Mouse (Mus musculus) ZHBTc4 (cell line): ENCODE measurements around the gene Ubl3.

ENCODE experiments used
- DNase-seq: peaks from one replicate; pipeline ENCODE4 v3.0.0-alpha.2; 2011; ENCODE audit warnings: low read depth, low spot score

The Ubl3 gene

GRCm38 (mm10) chr5:148552187-148553071 is at the start of gene Ubl3:
TSS of gene Ubl3 (minus strand) at chr5:148552789.
- peak; percentile 100 for DNase-seq

DNA sequence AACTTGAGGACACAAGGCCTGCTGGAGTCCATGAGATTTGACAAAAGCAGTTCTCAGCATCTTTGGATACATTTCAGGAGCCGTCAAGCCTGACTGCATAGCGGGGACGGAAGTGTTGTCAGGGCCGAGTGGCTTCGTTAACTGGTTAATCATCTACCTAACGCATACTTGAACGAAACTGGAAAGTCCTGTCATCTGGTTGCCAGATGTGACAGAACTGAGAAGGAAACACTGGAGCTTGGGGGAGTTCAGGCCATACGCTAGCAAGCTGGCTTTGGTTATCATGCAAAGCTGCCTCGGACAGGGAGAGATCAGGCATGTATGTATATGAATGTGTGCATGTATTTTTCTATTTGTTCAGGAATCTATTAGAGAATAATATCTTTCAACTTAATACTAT is 45.8 kb upstream of the Ubl3 start:
- DNase-seq = no peak

GRCm38 (mm10) chr5:148596086-148596753 is 43.6 kb upstream of the Ubl3 start:
- DNase-seq = no peak

DNA sequence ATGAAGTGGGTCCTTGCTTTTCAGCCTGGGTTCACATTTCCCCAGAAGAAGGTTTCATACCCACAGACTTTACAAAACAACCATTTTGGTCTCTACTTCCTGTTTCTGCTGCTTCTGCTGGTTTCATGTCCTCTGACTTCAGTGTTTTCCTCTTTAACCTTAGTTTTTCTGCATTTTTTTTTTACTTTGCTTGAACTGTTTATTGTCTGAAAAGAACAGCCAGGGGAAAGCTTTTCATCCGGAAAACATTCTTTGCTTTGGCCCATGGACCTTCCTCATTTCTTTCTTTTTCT is 42.8 kb upstream of the Ubl3 start:
- no peak for DNase-seq

DNA sequence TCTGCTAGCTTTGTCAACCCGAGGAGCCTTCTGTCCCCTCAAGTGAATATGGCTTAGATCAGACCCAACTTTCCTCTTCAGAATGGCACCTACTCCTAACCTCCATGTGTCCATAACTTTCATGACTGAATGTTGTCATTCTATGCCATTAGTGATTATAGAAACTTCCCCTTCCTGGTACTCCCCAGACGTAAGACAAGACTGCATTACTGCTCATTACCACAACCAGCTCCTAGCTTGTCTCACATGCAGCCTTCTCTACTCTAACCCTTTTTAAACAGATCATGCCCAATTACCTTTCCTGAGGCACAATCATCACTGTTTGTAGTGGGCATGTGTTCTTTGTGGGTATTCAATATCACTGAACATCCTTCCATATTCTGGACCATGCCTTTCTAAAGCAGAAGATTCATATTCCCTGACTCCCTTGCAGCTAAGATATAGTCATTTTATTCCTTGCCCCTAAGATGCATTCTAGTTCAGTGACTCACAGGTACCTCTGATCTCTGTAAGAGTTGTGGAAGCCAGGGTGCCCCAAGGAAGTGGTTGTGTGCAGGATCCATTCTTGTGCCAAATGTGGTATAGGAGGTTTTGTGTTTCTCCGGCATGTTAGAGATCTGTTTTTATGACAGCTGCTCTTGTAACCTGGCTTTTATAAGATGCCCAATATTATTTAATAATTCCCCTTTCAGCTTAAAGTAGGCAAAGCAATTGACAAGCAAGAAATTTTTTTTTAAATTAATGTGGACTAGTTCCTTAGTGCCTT is 42.3 kb upstream of the Ubl3 start:
- no peak for DNase-seq

- no peak for DNase-seq
Observed at GRCm38 (mm10) chr5:148593607-148594006, 41.0 kb upstream of the Ubl3 start.

DNA sequence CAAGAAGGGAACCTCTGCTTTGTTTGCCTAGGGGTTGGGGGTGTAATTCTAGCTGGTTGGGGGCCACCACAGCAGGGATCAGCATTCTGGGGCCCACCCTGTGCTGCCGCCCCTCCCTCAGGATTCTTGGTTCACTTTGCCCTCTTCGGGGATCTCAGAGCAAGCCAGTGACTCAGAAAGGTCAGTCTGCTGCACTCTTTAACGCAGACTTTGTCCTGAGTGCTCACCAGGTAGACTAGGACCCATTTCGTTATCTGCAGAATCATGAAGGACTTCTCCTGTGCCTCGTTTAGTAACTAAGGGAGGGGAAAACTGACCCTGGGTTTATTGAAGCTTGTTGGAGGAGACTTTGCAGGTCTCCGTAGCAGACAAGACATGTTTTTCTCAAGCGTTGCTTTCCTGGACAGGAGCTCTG is 38.9 kb upstream of the Ubl3 start:
- DNase-seq = no peak

DNA sequence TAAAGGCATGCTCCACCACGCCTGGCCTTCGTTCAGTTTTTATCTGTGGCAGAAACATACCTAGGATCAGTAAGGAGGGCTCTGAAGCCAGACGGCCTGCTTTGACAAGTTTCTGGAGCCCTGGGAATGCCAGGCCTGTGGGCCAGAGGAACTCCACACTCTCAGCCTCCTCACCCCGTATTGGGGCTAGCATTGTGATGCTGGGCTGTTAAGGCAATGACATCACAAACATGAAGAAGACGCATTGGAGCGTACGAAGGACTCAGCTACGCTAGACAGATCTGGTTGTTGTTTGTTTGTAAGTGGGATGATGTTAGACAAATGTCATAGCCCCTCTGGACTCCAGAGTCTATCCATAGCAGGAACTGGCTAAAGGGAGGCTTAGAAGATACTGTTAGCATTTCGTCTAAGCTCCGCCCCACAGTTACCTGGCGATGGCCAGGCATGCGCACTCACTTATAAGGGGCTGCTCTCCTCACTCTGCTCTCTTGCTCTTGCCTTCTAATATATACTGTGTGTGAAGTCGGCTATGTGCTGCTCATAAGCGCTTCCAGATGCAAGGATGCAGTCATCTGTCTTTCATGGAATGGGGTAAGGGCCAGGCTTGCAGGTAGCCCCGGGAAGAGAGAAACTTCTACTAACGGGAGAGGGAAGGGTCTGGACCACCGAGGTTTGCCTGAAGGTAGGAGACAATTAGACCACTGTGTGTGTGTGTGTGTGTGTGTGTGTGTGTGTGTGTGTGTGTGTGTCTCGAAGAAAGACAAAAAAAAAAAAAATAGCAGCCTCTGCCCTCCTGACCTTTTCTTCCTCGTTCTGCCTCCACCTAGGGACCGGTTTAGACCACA is 38.2 kb upstream of the Ubl3 start:
- DNase-seq = no peak

GRCm38 (mm10) chr5:148588987-148589386 is 36.4 kb upstream of the Ubl3 start:
- DNase-seq = no peak

- DNase-seq = no peak
Observed at GRCm38 (mm10) chr5:148588142-148588650, 35.6 kb upstream of the Ubl3 start.

- DNase-seq = peak; percentile 72
Observed at GRCm38 (mm10) chr5:148580388-148580985, 27.9 kb upstream of the Ubl3 start.

GRCm38 (mm10) chr5:148579156-148579555 is 26.6 kb upstream of the Ubl3 start:
- peak; percentile 49 for DNase-seq

GRCm38 (mm10) chr5:148578353-148578752 is 25.8 kb upstream of the Ubl3 start:
- DNase-seq = no peak

DNA sequence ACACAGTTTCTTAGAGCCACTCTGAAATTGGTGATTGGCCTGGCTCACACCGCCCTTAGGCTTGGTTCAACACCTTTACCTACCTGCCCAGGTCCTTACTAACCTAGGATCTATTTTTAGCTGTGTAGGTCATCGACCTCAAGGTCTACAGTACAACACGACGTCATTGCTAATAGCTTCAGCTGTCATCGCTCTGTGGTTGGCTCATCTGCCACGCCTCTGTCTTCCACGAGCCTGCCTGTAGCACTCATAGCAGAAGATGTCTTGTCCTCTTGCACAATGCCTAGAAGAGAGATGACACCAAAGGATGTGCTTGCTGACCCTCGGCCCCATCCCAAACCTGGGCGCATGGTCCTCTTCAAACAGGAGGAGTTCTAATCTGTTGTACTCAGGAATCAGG is 24.7 kb upstream of the Ubl3 start:
- DNase-seq = no peak

DNA sequence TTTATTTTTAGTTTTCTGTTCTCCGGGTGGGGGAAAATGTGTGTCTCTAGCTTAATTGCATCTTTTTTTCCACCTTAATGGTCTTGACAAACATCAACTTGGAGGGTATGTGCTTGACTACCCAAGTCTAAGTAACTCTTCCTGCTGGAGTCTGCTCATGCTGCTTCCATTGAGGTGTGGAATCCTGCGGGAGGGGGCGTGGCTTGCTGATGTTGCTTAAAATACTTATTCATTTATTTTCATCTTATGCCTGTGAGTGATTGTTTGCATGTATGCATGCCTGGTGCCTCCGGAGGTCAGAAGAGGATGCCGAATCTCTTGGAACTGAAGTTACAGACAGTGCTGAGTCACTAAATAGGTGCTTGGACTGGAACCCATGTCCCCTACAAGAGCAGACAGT is 22.6 kb upstream of the Ubl3 start:
- no peak for DNase-seq

GRCm38 (mm10) chr5:148572676-148573075 is 20.1 kb upstream of the Ubl3 start:
- DNase-seq = peak; percentile 47

DNA sequence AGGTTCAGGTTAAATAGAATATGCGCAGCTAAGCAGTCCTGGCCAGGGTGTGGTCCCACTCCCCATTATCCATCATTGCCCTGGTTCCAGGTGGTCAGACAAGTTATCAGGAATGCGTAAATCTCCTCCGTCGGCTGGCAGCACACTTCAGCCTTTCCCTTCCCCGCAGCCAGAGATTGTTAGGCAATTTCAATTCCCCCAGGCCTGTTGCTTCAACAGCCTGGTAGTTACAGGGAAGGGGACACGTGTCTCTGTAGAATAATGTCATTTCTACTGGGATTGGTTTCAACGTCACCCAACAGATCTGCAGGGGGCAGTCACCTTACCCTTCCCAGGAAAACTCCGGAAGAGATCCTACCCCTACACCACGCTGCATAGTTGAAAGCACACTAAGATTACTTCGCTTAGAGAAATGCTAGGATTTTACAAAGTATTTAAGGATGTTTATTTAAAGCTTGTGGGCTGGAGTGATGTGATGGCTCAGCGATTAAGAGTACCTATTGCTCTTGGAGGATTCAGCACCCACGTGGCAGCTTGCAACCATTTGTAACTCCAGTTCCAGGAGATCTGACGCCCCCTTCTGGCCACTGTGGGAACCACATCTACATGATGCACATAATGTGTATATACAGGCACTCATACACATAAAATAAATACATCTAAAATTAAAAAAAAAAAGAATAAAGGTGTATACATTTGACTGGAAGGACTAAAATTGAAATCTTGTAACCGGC is 18.1 kb upstream of the Ubl3 start:
- peak; percentile 92 for DNase-seq

GRCm38 (mm10) chr5:148569444-148569843 is 16.9 kb upstream of the Ubl3 start:
- no peak for DNase-seq

DNA sequence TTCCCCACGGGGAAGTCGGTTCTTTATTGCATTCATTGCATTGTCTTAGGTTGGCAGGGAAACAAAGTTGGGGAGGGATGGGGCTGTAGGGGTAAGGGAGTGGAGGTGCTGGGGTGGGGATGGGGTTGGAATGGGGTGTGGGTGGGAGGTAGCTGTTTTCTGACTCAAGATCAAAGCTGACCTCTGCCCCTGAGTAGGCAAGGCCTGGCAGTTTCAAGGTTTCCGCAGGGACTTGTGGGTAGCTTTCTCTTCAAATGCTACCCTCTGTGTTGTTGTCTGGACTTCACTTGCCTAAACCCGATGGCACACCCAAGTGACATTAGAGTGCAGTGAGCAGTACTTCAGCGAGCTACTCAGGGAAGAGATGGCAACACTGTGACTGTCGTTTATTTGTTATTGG is 13.0 kb upstream of the Ubl3 start:
- DNase-seq = peak; percentile 66

- no peak for DNase-seq
Observed at GRCm38 (mm10) chr5:148564073-148564472, 11.5 kb upstream of the Ubl3 start.
